Mouse (Mus musculus) v-Abl transformed pro-B cells (cell line): ENCODE data around the gene Smoc1.

Experiments used
- in situ Hi-C, 2 experiments: fragments of 400-800 bp; cut with MboI; formaldehyde crosslinking; loops; one replicate each; pipeline ENCODE4 v1.15.1; 2025; ENCODE audit not compliant: unreplicated experiment in 2 of 2

The Smoc1 gene

GRCm38 (mm10) chr12:81074941-81075340 is 48.3 kb downstream of the Smoc1 start:
- in situ Hi-C loops: no loop called here

GRCm38 (mm10) chr12:81077953-81078646 is 51.5 kb downstream of the Smoc1 start:
- in situ Hi-C loops: no loop called here

GRCm38 (mm10) chr12:81080345-81080744 is 53.7 kb downstream of the Smoc1 start:
- in situ Hi-C loops: no loop called here

GRCm38 (mm10) chr12:81081031-81081430 is 54.4 kb downstream of the Smoc1 start:
- in situ Hi-C loops: no loop called here

GRCm38 (mm10) chr12:81083146-81083545 is 56.5 kb downstream of the Smoc1 start:
- in situ Hi-C loops: no loop called here

- in situ Hi-C loops: no loop called here
These were observed 58.6 kb downstream of the Smoc1 start for GRCm38 (mm10) chr12:81085244-81085643.

GRCm38 (mm10) chr12:81088131-81088530 is 61.5 kb downstream of the Smoc1 start:
- in situ Hi-C loops: no loop called here

- in situ Hi-C loops: no loop called here
These were observed 65.0 kb downstream of the Smoc1 start for GRCm38 (mm10) chr12:81091641-81092040.

- in situ Hi-C loops: no loop called here
These were observed 66.0 kb downstream of the Smoc1 start for GRCm38 (mm10) chr12:81092641-81093040.

- in situ Hi-C loops: no loop called here
These were observed 66.6 kb downstream of the Smoc1 start for GRCm38 (mm10) chr12:81093211-81093610.

- in situ Hi-C loops: no loop called here
These were observed 68.3 kb downstream of the Smoc1 start for GRCm38 (mm10) chr12:81094766-81095405.

- in situ Hi-C loops: no loop called here
These were observed 70.7 kb downstream of the Smoc1 start for GRCm38 (mm10) chr12:81097267-81097666.

GRCm38 (mm10) chr12:81097738-81098137 is 71.1 kb downstream of the Smoc1 start:
- in situ Hi-C loops: no loop called here

- in situ Hi-C loops: no loop called here
These were observed 72.6 kb downstream of the Smoc1 start for GRCm38 (mm10) chr12:81099161-81099560.

- in situ Hi-C loops: no loop called here
These were observed 75.1 kb downstream of the Smoc1 start for GRCm38 (mm10) chr12:81101691-81102090.

- in situ Hi-C loops: no loop called here
These were observed 77.9 kb downstream of the Smoc1 start for GRCm38 (mm10) chr12:81104546-81104945.

- in situ Hi-C loops: no loop called here
These were observed 79.4 kb downstream of the Smoc1 start for GRCm38 (mm10) chr12:81105721-81106633.

GRCm38 (mm10) chr12:81107278-81108100 is 80.9 kb downstream of the Smoc1 start:
- in situ Hi-C loops: no loop called here

GRCm38 (mm10) chr12:81108600-81109011 is 82.0 kb downstream of the Smoc1 start:
- in situ Hi-C loops: no loop called here

GRCm38 (mm10) chr12:81110006-81110405 is 83.4 kb downstream of the Smoc1 start:
- in situ Hi-C loops: no loop called here
